Mouse (Mus musculus): Measurements from ENCODE around the gene Gm21883. TPM values are rescaled to one million over a fixed set of nuclear protein-coding genes. Genes with fewer than 3 reads are reported as not detected.
"Not testable (repeated sequence)": the region's sequence is repeated elsewhere in the genome, so short reads cannot be mapped to it uniquely, and the experiment has no call there.

Gene Gm21883
- not detected in 2 replicates for polyA plus RNA-seq (2012; rRNA removed)

- H3K27ac ChIP-seq (ENCODE audit: control insufficient read depth, insufficient read depth, low read depth, low read length); H3K4me1 ChIP-seq (ENCODE audit: control insufficient read depth, insufficient read depth, low read length); H3K27me3 ChIP-seq (ENCODE audit: control insufficient read depth, insufficient read depth, low read length); H3K4me3 ChIP-seq (ENCODE audit: control insufficient read depth, low read depth, low read length); H3K36me3 ChIP-seq (ENCODE audit: control insufficient read depth, insufficient read depth, low read length): not testable (repeated sequence)
Observed at GRCm38 (mm10) chrX:31574183-31574582, at the start of gene Gm21883. Gene Gm21883 (minus strand): TSS chrX:31574283.

- not testable (repeated sequence) for H3K4me1 ChIP-seq (ENCODE audit: control insufficient read depth, insufficient read depth, low read length); H3K4me3 ChIP-seq (ENCODE audit: control insufficient read depth, low read depth, low read length); H3K27ac ChIP-seq (ENCODE audit: control insufficient read depth, insufficient read depth, low read depth, low read length); H3K27me3 ChIP-seq (ENCODE audit: control insufficient read depth, insufficient read depth, low read length); H3K36me3 ChIP-seq (ENCODE audit: control insufficient read depth, insufficient read depth, low read length)
Observed at GRCm38 (mm10) chrX:31618820-31619219, 44.7 kb upstream of the Gm21883 start, which contains the start of gene Spin2e. Gene Spin2e (minus strand): TSS chrX:31618920.

Other genes starting within 250 kb of the Gm21883 start
- gene Btbd35f26, start 237.8 kb downstream of the Gm21883 start, polyA plus RNA-seq (2012; rRNA removed): 0.10 TPM in 1 of 2 replicates, not detected in the other
- gene Btbd35f19, start 190.4 kb downstream of the Gm21883 start, polyA plus RNA-seq (2012; rRNA removed): 0.20 TPM in 1 of 2 replicates, not detected in the other
- 1.6 and 2.0 TPM in 2 replicates for gene Spin2e, start 44.6 kb upstream of the Gm21883 start, polyA plus RNA-seq (2012; rRNA removed)
- 0.67 and 0.99 TPM in 2 replicates for gene Btbd35f25, start 142.9 kb upstream of the Gm21883 start, polyA plus RNA-seq (2012; rRNA removed)